Mouse (Mus musculus) CH12.LX (cell line): ENCODE data around the gene Hagh.

Source experiments
- CHD1 ChIP-seq: IDR thresholded peaks from 2 replicates; pipeline ENCODE4 v1.6.1; 2012; ENCODE audit warnings: low read depth, low read length, improper control_type of control experiment, inconsistent platforms
- CTCF ChIP-seq, 2 experiments: IDR thresholded peaks in 1 of 2; conservative IDR thresholded peaks in 1 of 2; 2 replicates each; pipeline ENCODE4 v1.5.1; 2011 to 2012; ENCODE audit warnings: low read depth in 2 of 2, low read length in 2 of 2, improper control_type of control experiment in 1 of 2, inconsistent platforms in 1 of 2, mild to moderate bottlenecking in 1 of 2, moderate library complexity in 1 of 2
- E2F4 ChIP-seq: IDR thresholded peaks from 2 replicates; pipeline ENCODE4 v1.6.1; 2011; ENCODE audit warnings: low read depth, low read length, improper control_type of control experiment; ENCODE audit not compliant: insufficient replicate concordance
- POLR2A ChIP-seq: IDR thresholded peaks from 2 replicates; pipeline ENCODE4 v1.6.1; 2011; ENCODE audit warnings: low read depth, mild to moderate bottlenecking, improper control_type of control experiment, low read length
- SMC3 ChIP-seq: IDR thresholded peaks from 2 replicates; pipeline ENCODE4 v1.6.1; 2011; ENCODE audit warnings: low read depth, low read length, improper control_type of control experiment
- ZMIZ1 ChIP-seq: IDR thresholded peaks from 2 replicates; pipeline ENCODE4 v1.6.1; 2012; ENCODE audit warnings: low read depth, mild to moderate bottlenecking, inconsistent platforms, low read length, improper control_type of control experiment

DNA sequence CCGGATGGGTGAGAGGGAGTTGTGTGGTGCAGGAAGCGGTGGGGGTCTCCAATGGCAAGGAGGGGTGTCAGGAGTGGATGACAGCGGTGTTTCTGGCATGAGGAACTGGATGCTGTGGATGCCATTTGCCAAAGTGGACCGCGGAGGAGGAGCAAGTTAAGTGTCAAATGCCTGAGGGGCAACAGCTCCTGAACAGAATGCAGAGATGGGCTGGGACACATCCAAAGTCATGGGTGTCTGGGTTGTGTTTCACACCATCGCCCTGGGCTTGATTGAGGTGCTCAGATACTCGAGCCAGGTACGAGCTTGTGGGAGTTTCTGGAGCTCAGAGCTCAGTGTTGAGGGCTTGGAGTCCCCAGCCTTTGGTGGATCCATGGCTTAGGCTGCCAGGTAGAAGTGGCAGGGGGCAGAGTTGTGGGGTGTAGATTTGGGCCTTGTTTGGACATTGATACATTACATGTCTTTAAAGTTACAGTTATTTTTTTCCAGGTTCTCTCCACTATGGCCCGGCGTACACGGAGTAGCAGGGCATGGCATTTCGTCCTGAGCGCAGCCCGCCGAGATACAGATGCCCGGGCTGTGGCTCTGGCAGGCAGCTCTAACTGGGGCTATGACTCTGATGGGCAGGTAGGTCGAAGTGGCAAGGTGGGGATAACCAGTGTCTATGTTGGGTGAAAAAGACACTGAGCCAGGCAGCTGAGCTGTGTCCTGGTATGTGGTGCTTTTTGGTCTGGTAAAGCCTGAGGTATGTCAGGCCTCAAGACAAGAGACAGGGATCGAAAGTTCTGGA is 47.5 kb downstream of the Hagh start:
- no peak for TF ChIP-seq CTCF (conservative IDR thresholded peaks at IDR 0.05 in 1 of 2, IDR thresholded peaks at IDR 0.05 in 1 of 2; ENCODE audit: low read depth in 2 of 2, low read length in 2 of 2)
- no peak; the same call in 1 of the 2 replicates for TF ChIP-seq ZMIZ1
- TF ChIP-seq CHD1 = no peak
- TF ChIP-seq E2F4 = no peak
- no peak for TF ChIP-seq SMC3
- no peak for TF ChIP-seq POLR2A
